Mouse (Mus musculus) left cerebral cortex, postnatal 4 days (tissue): Measurements from ENCODE around the gene Gm17267. TPM values are rescaled to one million over a fixed set of nuclear protein-coding genes. Genes with fewer than 3 reads are reported as not detected.
"Not testable (repeated sequence)": the region's sequence is repeated elsewhere in the genome, so short reads cannot be mapped to it uniquely, and the experiment has no call there.

Source experiments
- DNase-seq: peaks from one replicate; pipeline ENCODE4 v3.0.0-alpha.2; 2022
- intact Hi-C: fragments of 180-260 bp; cut with DNase I; formaldehyde crosslinking; loops from one replicate; pipeline ENCODE4 v1.15.1; 2025
- total RNA-seq, 2 experiments: library from RNA; stranded (reverse); gene quantifications; 2 replicates each; pipeline ENCODE4 v1.2.3; 2021

Gm17267 gene
- not detected for total RNA-seq

GRCm38 (mm10) chrX:126017257-126017656 lies at the start of gene Gm17267:
Gene Gm17267, plus strand, starts transcription at chrX:126017557.
- DNase-seq, intact Hi-C loops: not testable (repeated sequence)
